Comparison of ENCODE assay signal across 9 mouse cellular contexts in the genomic region with DNA sequence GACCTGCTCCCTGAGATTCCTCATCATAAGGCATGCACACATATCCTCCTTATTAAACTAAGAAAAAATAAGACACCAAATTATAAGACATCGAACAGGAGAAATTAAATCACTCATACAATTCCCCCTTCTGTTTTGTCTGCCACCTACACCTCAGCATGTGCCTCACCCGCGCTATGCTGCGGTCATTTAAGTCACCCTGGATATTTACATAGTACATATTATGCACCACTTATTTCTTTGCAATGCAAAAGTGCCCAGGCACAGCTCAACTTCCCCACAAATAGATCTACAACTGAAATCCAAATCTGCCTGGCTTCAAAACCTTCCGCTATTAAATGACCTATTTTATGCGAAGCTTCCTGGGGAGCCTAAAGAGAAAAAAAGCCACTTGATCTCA. TPM values are rescaled to one million over a fixed set of nuclear protein-coding genes. Genes with fewer than 3 reads are reported as not detected.
"Had no signal": no experiment of that assay in that cellular context is flagged by ENCODE, and none has a peak within 500 bp of the region (broad histone marks: within the 10 kb centered on the region; RNA-seq: fewer than 3 reads in every experiment).

No protein-coding gene starts in this region.

- H3K9me3 ChIP-seq: kidney, embryonic 15.5 days; limb, embryonic 10.5 days; midbrain, embryonic 12.5 days had no signal

- H3K27me3 ChIP-seq: kidney, embryonic 15.5 days; midbrain, embryonic 12.5 days had no signal

- H3K4me1 ChIP-seq: kidney, embryonic 15.5 days; limb, embryonic 10.5 days; midbrain, embryonic 12.5 days had no signal

- H3K36me3 ChIP-seq: kidney, embryonic 15.5 days; limb, embryonic 10.5 days; midbrain, embryonic 12.5 days had no signal

- H3K9ac ChIP-seq: kidney, embryonic 15.5 days; midbrain, embryonic 12.5 days had no signal

- H3K27ac ChIP-seq: kidney, embryonic 15.5 days; left cerebral cortex, adult 2 months; limb, embryonic 10.5 days; midbrain, embryonic 12.5 days had no signal

- H3K4me3 ChIP-seq: kidney, embryonic 15.5 days; left cerebral cortex, adult 2 months; limb, embryonic 10.5 days; midbrain, embryonic 12.5 days had no signal

- H3K4me2 ChIP-seq: kidney, embryonic 15.5 days; midbrain, embryonic 12.5 days had no signal

- ATAC-seq: midbrain, embryonic 16.5 days had no signal

RNA-seq across cellular contexts. Expression of a gene that starts 39.6 kb away (rescaled TPM):
- total RNA-seq: layer of hippocampus, postnatal 14 days; left cerebral cortex, postnatal 14 days had no signal
- polyA plus RNA-seq: kidney, embryonic 15.5 days; limb, embryonic 10.5 days; lung, embryonic 16.5 days; midbrain, embryonic 12.5 days; stomach, embryonic 14.5 days had no signal
